ENCODE assay signal across 10 mouse cellular contexts in genomic region chr7:98125473-98125872, GRCm38 (mm10). TPM values are rescaled to one million over a fixed set of nuclear protein-coding genes. Genes with fewer than 3 reads are reported as not detected.
DNase-seq lines count a peak whose midpoint lies in the region; TF ChIP-seq lines count a peak whose summit lies in the region.
"Had no signal": no experiment of that assay in that cellular context is flagged by ENCODE, and none has a peak within 500 bp of the region (broad histone marks: within the 10 kb centered on the region; RNA-seq: fewer than 3 reads in every experiment).

No protein-coding gene starts in this region.

- H3K4me1 ChIP-seq in thymus, adult 2 months (replicated peaks; ENCODE audit: control insufficient read depth, insufficient read depth, low read length), result peaks cover 10% of the 10 kb centered on the region

- TF ChIP-seq POLR2A in thymus, adult 2 months (IDR thresholded peaks at IDR 0.05; ENCODE audit: control insufficient read depth, extremely low read depth, insufficient read depth, low read length, poor library complexity), result no peak

- H3K4me3 ChIP-seq in thymus, adult 2 months (ENCODE audit: control insufficient read depth, insufficient read depth, low read length), result no peak overlapping the region
- H3K4me3 ChIP-seq: lung, embryonic 15.5 days had no signal

- no peak overlapping the region for H3K27ac ChIP-seq in thymus, adult 2 months (ENCODE audit: control insufficient read depth, insufficient read depth, low read length)
- H3K27ac ChIP-seq: lung, embryonic 15.5 days had no signal

- peak; percentile 49 for DNase-seq in embryo, embryonic 11 days
- DNase-seq in embryo, embryonic 10.5 days (ENCODE audit: low spot score), result no peak
- DNase-seq in thymus, adult 2 months, result peak; percentile 57
- no peak for DNase-seq in thymus, adult 18-20 months
- peak; percentile 77 to 80 for DNase-seq in kidney, postnatal 4 days
- DNase-seq in thymus, postnatal 25 days, result peak; percentile 54
- no peak for DNase-seq in frontal cortex, postnatal 10 days (ENCODE audit: low spot score in 2 of 2)
- DNase-seq in layer of hippocampus, adult 11-12 months (ENCODE audit: low spot score), result no peak

- TF ChIP-seq CTCF in thymus, adult 2 months (IDR thresholded peaks at IDR 0.05; ENCODE audit: borderline replicate concordance, control insufficient read depth, extremely low read depth, insufficient read depth, low read length, poor library complexity), result peak; percentile 67; the same call in 1 of the 2 replicates

- 62% methylated on average over 5 of the region's 5 CpGs for WGBS in thymus, adult 2 months

- H3K36me3 ChIP-seq in thymus, adult 2 months (ENCODE audit: control insufficient read depth, insufficient read depth, low read length), result no peaks in the 10 kb centered on the region
- H3K36me3 ChIP-seq: lung, embryonic 15.5 days had no signal

- no peaks in the 10 kb centered on the region for H3K27me3 ChIP-seq in thymus, adult 2 months (ENCODE audit: control insufficient read depth, insufficient read depth, low read length)
- H3K27me3 ChIP-seq: lung, embryonic 15.5 days; Patski had no signal

RNA-seq across cellular contexts. Expression of gene Myo7a, which starts 6.1 kb away (rescaled TPM):
- polyA plus RNA-seq in thymus, adult 2 months (2012; rRNA removed), result 8.0 and 10.1 TPM in 2 replicates

RNA-seq across cellular contexts. Expression of gene Omp, which starts 19.8 kb away (rescaled TPM):
- 1.8 TPM in 2 replicates for polyA plus RNA-seq in thymus, adult 2 months (2012; rRNA removed)

RNA-seq across cellular contexts. Expression of gene Capn5, which starts 52.6 kb away (rescaled TPM):
- 21.4 and 25.3 TPM in 2 replicates for polyA plus RNA-seq in thymus, adult 2 months (2012; rRNA removed)

Comparison
In these comparisons a context has a peak if more than half of its experiments do, and no peak if none do; other contexts are left out.
1. DNase-seq: peak in embryo, embryonic 11 days (single experiment), thymus, adult 2 months (single experiment), kidney, postnatal 4 days (2 of 2) and thymus, postnatal 25 days (single experiment); none in embryo, embryonic 10.5 days (single experiment), thymus, adult 18-20 months (0 of 2), frontal cortex, postnatal 10 days (0 of 2) and layer of hippocampus, adult 11-12 months (single experiment).